Mouse (Mus musculus) heart, adult 2 months (tissue): ENCODE measurements at regions not wholly inside any gene's neighbourhood (a gene's known extent, or its start where the extent isn't known, plus 50 kb on each side); places are given as distances from the start of the nearest gene placed in this dataset.

Source experiments
- CTCF ChIP-seq: fragments of 200-600 bp; IDR thresholded peaks from 2 replicates; pipeline ENCODE4 v1.8.1; 2022; ENCODE audit warnings: antibody characterized with exemption, mild to moderate bottlenecking, moderate library complexity
- POLR2A ChIP-seq: fragments of 200-500 bp; IDR thresholded peaks from 2 replicates; pipeline ENCODE4 v1.6.1; 2011; ENCODE audit warnings: mild to moderate bottlenecking, low read depth, low read length, control low read depth; ENCODE audit not compliant: insufficient read depth

- TF ChIP-seq CTCF: no peak
- TF ChIP-seq POLR2A: no peak
Observed at GRCm38 (mm10) chr14:71639083-71639482, 852.6 kb downstream of the Gm9195 start.
